Mouse (Mus musculus) layer of hippocampus, adult 9-11 months (tissue): Measurements from ENCODE around the gene Wee1.
A peak's percentile ranks its signal among the peaks of the same experiment; 100 is the strongest.
"Not testable (repeated sequence)": the region's sequence is repeated elsewhere in the genome, so short reads cannot be mapped to it uniquely, and the experiment has no call there.

ENCODE experiments used
- DNase-seq: peaks from one replicate; pipeline ENCODE4 v3.0.0; 2022

The Wee1 gene

DNA sequence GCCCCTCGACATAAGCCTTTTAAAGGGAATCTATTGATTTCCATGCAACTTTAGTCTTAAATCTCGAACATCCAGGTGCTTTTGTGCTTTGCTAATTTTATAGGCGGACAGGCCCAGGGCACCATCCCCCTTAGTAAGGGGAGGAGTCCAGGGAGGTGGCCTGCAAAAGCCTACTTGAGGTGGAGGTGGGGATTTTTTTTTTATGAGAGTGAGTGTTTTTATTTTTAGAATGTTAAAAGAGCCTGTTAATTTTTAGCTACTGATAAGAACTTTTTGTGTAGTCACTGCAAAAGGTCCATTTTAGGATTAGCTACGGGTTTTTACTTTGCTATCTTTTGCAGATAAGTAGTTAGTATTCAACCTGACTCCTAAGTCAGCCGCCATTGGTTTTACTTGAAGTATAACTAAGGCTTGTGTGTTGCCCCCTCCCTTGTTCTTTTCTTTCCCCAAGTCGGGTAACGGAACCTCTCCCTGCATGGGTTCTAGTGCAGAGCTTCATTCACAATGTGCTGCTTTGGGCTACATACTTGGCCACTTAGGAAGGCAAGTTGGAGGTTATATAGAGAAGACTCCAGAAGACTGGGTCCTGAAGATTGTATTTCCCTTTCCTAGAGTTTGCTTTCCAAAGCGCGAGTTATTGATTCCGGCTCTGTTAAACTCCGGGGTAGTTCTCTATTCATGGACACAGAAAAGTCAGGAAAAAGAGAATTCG is 2.2 kb downstream of the Wee1 start:
- DNase-seq: no peak

GRCm38 (mm10) chr7:110128566-110128965 is 6.7 kb downstream of the Wee1 start:
- no peak for DNase-seq

DNA sequence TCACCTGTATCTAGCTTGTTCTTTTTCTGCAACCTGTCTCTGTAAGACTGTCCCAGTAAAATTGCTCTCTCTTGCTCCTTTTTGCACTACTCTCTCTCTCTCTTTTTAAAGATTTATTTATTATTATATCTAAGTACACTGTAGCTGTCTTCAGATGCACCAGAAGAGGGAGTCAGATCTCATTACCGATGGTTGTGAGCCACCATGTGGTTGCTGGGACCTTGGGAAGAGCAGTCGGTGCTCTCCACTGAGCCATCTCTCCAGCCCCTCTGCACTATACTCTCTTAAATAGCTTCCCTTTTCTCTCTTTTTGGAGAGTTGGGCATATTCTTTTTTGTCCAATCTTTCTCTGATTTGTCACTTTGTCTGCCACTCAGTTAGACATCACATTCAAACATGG is 10.4 kb downstream of the Wee1 start:
- not testable (repeated sequence) for DNase-seq

- DNase-seq: no peak
Observed at GRCm38 (mm10) chr7:110133988-110134387, 12.1 kb downstream of the Wee1 start.

GRCm38 (mm10) chr7:110138538-110138937 is 16.7 kb downstream of the Wee1 start:
- DNase-seq: no peak

DNA sequence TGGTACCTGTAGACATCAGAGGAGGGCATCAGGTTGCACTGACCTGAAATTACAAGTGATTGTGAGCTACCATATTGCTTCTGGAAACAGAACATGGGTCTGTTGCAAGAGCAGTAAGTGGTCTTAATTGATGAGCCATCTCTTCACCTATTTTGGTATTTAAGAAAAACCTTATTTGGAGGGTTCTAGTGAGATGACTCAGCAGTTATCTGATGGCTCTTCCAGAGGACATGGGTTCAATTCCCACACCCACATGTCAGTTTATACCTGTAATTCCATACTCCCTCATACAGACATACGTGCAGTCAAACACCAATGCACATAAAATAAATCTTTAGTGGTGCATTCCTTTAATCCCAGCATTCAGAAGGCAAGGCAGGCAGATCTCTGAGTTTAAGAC is 22.0 kb downstream of the Wee1 start:
- no peak for DNase-seq

DNA sequence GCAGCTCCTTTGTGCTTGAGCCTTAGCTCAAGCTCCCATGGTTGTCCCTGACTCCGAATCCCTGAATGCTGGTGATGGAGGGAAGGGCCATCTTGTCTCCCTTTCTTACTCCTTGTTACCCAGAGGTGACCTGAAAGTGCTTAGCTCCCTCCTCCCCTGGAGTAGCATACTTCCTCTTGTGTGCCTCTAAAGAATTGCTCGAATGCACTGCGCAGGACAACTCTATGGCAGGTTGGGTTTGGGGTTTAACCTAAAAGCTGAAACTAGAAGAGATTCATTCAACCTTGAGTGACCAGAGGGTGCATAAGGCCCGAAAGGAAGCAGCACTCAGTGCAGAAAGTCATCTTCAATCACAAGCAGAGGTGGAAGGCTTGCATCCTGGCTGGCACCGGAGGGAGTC is 31.0 kb downstream of the Wee1 start:
- DNase-seq: no peak

GRCm38 (mm10) chr7:110156712-110157260 is 34.9 kb downstream of the Wee1 start:
- DNase-seq: no peak

GRCm38 (mm10) chr7:110157261-110157910 is 35.5 kb downstream of the Wee1 start:
- DNase-seq: no peak

- DNase-seq: no peak
Observed at GRCm38 (mm10) chr7:110158073-110158472, 36.2 kb downstream of the Wee1 start.

DNA sequence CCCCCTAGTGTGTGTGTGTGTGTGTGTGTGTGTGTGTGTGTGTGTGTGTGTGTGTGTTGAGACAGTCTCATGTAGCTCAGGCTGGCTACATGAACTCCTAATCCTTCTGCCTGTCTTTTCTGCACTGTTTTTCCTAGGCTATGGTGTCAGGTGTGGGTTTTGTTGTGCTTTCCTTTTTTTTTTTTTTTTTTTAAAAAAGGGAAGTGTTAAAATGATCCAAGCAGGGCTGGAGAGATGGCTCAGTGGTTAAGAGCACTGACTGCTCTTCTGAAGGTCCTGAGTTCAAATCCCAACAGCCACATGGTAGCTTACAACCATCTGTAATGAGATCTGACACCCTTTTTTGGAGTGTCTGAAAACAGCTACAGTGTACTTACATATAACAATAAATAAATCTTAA is 38.3 kb downstream of the Wee1 start:
- DNase-seq: not testable (repeated sequence)

DNA sequence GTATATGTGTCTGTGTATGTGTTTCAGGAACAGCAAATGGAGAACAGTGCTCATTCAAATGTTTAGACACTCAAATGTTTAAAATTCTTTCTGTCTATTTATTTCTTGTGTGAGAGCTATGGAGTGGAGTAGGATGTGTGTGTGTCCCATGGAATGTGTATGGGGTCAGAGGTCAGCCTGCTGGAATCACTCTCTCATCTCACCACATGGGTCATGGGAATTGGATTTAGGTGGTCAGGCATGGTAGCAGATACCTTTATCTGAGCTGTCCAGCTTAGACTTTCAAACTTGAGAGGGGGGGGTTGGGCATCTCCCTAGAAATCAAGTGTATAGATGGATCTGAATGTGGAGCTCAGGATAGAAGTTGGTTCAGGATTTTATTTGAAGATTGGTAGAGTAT is 38.8 kb downstream of the Wee1 start:
- DNase-seq: no peak

DNA sequence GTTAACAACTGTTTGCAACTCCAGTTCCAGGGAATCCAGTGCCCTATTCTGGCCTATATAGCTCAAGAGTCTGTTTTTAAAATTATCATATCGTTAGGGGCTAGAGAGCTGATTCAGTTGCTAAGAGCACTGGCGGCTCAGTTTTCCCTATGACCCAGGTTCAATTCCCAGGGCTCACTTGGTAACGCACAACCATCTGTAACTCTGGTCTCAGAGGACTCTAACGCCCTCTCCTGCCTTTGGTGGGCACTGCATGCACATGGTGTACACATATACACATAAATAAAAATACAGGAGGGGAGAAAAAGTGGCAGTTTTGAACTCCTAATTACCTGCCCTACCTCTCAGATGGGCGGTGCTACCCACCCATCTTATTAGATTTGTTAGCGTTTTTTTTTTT is 41.2 kb downstream of the Wee1 start:
- DNase-seq: no peak

GRCm38 (mm10) chr7:110164103-110164681 is 42.3 kb downstream of the Wee1 start:
- peak; percentile 75 for DNase-seq

- peak; percentile 91 for DNase-seq
Observed at GRCm38 (mm10) chr7:110164712-110165122, 42.9 kb downstream of the Wee1 start.

DNA sequence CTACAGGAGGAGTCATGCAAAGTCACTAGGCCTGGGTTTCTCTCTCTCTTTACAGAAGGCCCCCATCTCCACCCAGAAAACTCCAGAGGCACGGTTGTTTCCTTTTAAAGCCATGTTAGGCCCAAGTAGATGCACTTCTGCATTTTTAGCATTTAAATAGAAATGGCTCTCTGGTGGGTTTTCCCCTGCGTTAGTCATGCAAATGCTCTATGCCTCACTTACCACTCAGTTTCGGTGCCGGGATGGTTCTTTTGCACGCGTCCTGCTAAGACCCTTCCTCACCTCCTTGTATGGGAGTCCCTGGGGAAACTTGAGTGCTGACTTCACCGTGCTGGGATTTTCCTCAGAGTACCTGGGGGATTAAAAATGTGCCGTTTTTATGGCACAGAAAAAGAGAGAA is 44.4 kb downstream of the Wee1 start:
- no peak for DNase-seq

- DNase-seq: no peak
Observed at GRCm38 (mm10) chr7:110179208-110179607, 57.4 kb downstream of the Wee1 start.

GRCm38 (mm10) chr7:110180613-110181012 is 58.8 kb downstream of the Wee1 start:
- DNase-seq: no peak

- no peak for DNase-seq
Observed at GRCm38 (mm10) chr7:110181446-110181845, 59.6 kb downstream of the Wee1 start.

DNA sequence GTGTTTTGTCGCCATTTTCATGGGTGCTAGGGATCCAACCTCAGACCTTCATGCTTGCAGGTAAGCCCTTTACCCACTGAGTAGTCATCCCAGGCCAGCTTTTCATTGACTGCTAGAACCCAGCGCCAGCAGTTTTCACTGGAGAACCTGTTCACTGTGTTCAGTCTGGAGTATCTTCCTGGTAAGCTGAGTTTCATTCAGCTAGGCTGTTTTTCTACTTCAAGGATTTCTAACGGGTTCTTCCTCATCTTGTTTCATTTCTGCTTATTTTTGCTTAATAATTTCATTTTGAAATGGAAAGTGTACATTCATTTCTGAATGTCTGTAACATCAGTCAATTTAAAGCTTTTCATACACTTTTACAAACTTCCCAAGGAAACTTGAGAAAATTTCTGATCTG is 62.8 kb downstream of the Wee1 start:
- DNase-seq: no peak

- no peak for DNase-seq
Observed at GRCm38 (mm10) chr7:110189951-110190350, 68.1 kb downstream of the Wee1 start.
